In the genomic region with DNA sequence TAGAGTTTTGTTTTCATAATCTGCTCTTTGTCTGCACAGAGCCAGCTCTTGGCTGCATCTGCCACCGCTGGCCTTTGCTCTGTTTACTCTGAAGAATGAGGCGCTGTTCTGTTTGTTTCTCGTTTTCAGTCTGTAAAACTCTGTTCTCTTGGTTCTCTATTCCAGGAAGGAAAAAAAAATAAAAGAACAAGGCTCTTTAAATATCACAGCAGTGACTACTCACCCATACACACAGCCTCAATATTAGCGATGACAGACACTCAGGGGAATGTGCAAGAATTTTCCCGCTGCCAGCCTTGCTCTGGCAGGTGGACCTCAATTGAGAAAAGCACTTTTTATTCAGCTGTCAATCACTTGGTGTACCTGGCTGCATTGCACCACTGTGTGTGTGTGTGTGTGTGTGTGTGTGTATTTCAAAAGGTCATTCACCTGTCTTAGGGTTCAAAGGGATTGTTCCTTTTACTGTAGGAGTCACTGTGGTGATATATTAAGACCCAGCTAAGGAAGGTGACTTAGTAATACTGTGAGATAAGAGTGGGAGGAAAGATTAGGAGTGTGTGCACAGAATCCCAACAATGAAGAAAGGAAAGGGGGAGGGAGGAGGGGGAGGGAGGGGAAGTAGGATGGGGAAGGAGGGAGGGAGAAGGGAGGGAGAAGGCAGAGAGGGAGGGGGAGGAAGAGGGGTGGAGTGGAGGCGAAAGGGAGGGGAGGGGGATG, we compare ENCODE assay signal across 7 mouse cellular contexts. TPM values are rescaled to one million over a fixed set of nuclear protein-coding genes. Genes with fewer than 3 reads are reported as not detected.
DNase-seq lines count a peak whose midpoint lies in the region; ATAC-seq and TF ChIP-seq lines count a peak whose summit lies in the region.

No protein-coding gene starts in this region.

- 9% methylated on average over 6 of the region's 6 CpGs for WGBS in lung, embryonic 14.5 days
- WGBS in lung, adult 2 months = 8% methylated on average over 6 of the region's 6 CpGs
- WGBS in forebrain, embryonic 16.5 days = 7% methylated on average over 6 of the region's 6 CpGs
- 42% methylated on average over 6 of the region's 6 CpGs for WGBS in limb, embryonic 10.5 days
- WGBS in small intestine, adult 2 months = 6% methylated on average over 6 of the region's 6 CpGs

- peak overlapping the region; percentile 86 for H3K27ac ChIP-seq in lung, embryonic 14.5 days (ENCODE audit: low read depth)
- no peak overlapping the region for H3K27ac ChIP-seq in forebrain, embryonic 16.5 days (ENCODE audit: low read length)
- H3K27ac ChIP-seq in limb, embryonic 10.5 days = peak overlapping the region; percentile 42; the same call in 1 of the 2 replicates
- H3K27ac ChIP-seq in small intestine, adult 2 months (ENCODE audit: insufficient read depth, low read depth, low read length) = peak overlapping the region; percentile 54

- peaks cover 46% of the 10 kb centered on the region for H3K4me1 ChIP-seq in lung, embryonic 14.5 days (ENCODE audit: insufficient read depth)
- H3K4me1 ChIP-seq in lung, adult 2 months (ENCODE audit: control insufficient read depth, insufficient read depth, low read length) = peaks cover 10% of the 10 kb centered on the region
- peaks cover 17% of the 10 kb centered on the region for H3K4me1 ChIP-seq in forebrain, embryonic 16.5 days (replicated peaks; ENCODE audit: control insufficient read depth, insufficient read depth, low read length)
- peaks cover 73% of the 10 kb centered on the region for H3K4me1 ChIP-seq in limb, embryonic 10.5 days
- peaks cover 18% of the 10 kb centered on the region for H3K4me1 ChIP-seq in small intestine, adult 2 months (ENCODE audit: control insufficient read depth, insufficient read depth, insufficient read length, low read length)

- DNase-seq in lung, embryonic 14.5 days = peak; percentile 71
- no peak for DNase-seq in lung, adult 2 months
- no peak for DNase-seq in limb, embryonic 10.5 days (ENCODE audit: low spot score)
- DNase-seq in embryo, embryonic 10 days (ENCODE audit: low spot score) = no peak

- H3K9me3 ChIP-seq in lung, embryonic 14.5 days (ENCODE audit: low read depth, low read length) = no peaks in the 10 kb centered on the region
- no peaks in the 10 kb centered on the region for H3K9me3 ChIP-seq in forebrain, embryonic 16.5 days (ENCODE audit: control insufficient read depth, low read length)
- no peaks in the 10 kb centered on the region for H3K9me3 ChIP-seq in limb, embryonic 10.5 days (replicated peaks)

- TF ChIP-seq CTCF in lung, embryonic 14.5 days (IDR thresholded peaks at IDR 0.05; ENCODE audit: low read depth) = no peak
- TF ChIP-seq CTCF in lung, adult 2 months (IDR thresholded peaks at IDR 0.05; ENCODE audit: insufficient read depth, low read length) = no peak
- no peak for TF ChIP-seq CTCF in small intestine, adult 2 months (IDR thresholded peaks at IDR 0.05; ENCODE audit: extremely low read depth, insufficient read length, insufficient replicate concordance, low read depth, low read length)

- H3K4me2 ChIP-seq in lung, embryonic 14.5 days = peak overlapping the region; percentile 37
- H3K4me2 ChIP-seq in forebrain, embryonic 16.5 days (ENCODE audit: low read length) = no peak overlapping the region

- H3K4me3 ChIP-seq in lung, embryonic 14.5 days (ENCODE audit: low read depth, low read length) = no peak overlapping the region
- H3K4me3 ChIP-seq in lung, adult 2 months (replicated peaks; ENCODE audit: extremely low read depth, low read depth, low read length) = no peak overlapping the region
- no peak overlapping the region for H3K4me3 ChIP-seq in forebrain, embryonic 16.5 days (replicated peaks; ENCODE audit: low read length)
- no peak overlapping the region for H3K4me3 ChIP-seq in limb, embryonic 10.5 days
- H3K4me3 ChIP-seq in small intestine, adult 2 months (ENCODE audit: low read depth, low read length) = no peak overlapping the region

- 0 out of 2 replicates have a peak, but pooled peaks cover 5% of the 10 kb centered on the region for H3K27me3 ChIP-seq in lung, embryonic 14.5 days (ENCODE audit: insufficient read depth, low read length)
- no peaks in the 10 kb centered on the region for H3K27me3 ChIP-seq in forebrain, embryonic 16.5 days (replicated peaks; ENCODE audit: control insufficient read depth, insufficient read depth, low read length)
- 0 out of 2 replicates have a peak, but pooled peaks cover 2% of the 10 kb centered on the region for H3K27me3 ChIP-seq in limb, embryonic 10.5 days (ENCODE audit: low read depth, poor library complexity, severe bottlenecking)
- H3K27me3 ChIP-seq in small intestine, adult 2 months (ENCODE audit: control insufficient read depth, insufficient read depth, low read length) = no peaks in the 10 kb centered on the region

- ATAC-seq in lung, embryonic 14.5 days (ENCODE audit: insufficient read depth) = peak; percentile 53
- ATAC-seq in forebrain, embryonic 16.5 days = peak; percentile 56; the same call in 1 of the 2 replicates
- no peak for ATAC-seq in erythroid progenitor cell, adult 5-6 weeks (replicated peaks; ENCODE audit: low FRiP score, poor library complexity, severe bottlenecking)

- H3K36me3 ChIP-seq in lung, embryonic 14.5 days (ENCODE audit: insufficient read depth) = no peaks in the 10 kb centered on the region
- no peaks in the 10 kb centered on the region for H3K36me3 ChIP-seq in forebrain, embryonic 16.5 days (ENCODE audit: control insufficient read depth, insufficient read depth)
- no peaks in the 10 kb centered on the region for H3K36me3 ChIP-seq in limb, embryonic 10.5 days
- H3K36me3 ChIP-seq in small intestine, adult 2 months (ENCODE audit: control insufficient read depth, insufficient read depth, low read length) = no peaks in the 10 kb centered on the region

- no peak overlapping the region for H3K9ac ChIP-seq in lung, embryonic 14.5 days
- H3K9ac ChIP-seq in forebrain, embryonic 16.5 days (replicated peaks; ENCODE audit: low read depth, low read length) = no peak overlapping the region

- TF ChIP-seq POLR2A in lung, adult 2 months (IDR thresholded peaks at IDR 0.05; ENCODE audit: borderline replicate concordance, extremely low read depth, low read depth, low read length) = no peak
- no peak for TF ChIP-seq POLR2A in small intestine, adult 2 months (IDR thresholded peaks at IDR 0.05; ENCODE audit: low read depth, low read length)

RNA-seq across cellular contexts. Expression of gene Irs2, which starts 42.7 kb away (rescaled TPM):
- 5.7 TPM in 2 replicates for polyA plus RNA-seq in lung, embryonic 14.5 days (2014; fragmentation: Nextera tagmentation; extraction: Ambion mirVana)
- polyA plus RNA-seq in lung, adult 2 months (2012; rRNA removed) = 20.7 and 27.1 TPM in 2 replicates
- polyA plus RNA-seq in forebrain, embryonic 16.5 days (2015; fragmentation: Nextera tagmentation; extraction: Ambion mirVana) = 5.4 and 6.0 TPM in 2 replicates
- 5.8 and 9.7 TPM in 2 replicates for polyA plus RNA-seq in limb, embryonic 10.5 days (2016; fragmentation: Nextera tagmentation; extraction: Ambion mirVana)
- polyA plus RNA-seq in small intestine, adult 2 months (2012; rRNA removed) = 7.5 and 31.2 TPM in 2 replicates
- total RNA-seq in erythroid progenitor cell, adult 5-6 weeks (2015; ENCODE audit: low replicate concordance) = 13.4 and 14.1 TPM in 2 replicates
- 6.8 and 9.2 TPM in 2 replicates for total RNA-seq in erythroid progenitor cell, adult 5-6 weeks (2017; ENCODE audit: low replicate concordance)
